Mouse (Mus musculus) frontal cortex, adult (tissue): ENCODE measurements around the gene 1700088E04Rik.

Source experiments
- ATAC-seq: cut with Nextera tagmentation; 2 replicates; pipeline ENCODE4 v1.9.2; 2017; ENCODE audit warnings: mild to moderate bottlenecking, moderate library complexity, mixed read lengths; ENCODE audit not compliant: low TSS enrichment

The 1700088E04Rik gene

DNA sequence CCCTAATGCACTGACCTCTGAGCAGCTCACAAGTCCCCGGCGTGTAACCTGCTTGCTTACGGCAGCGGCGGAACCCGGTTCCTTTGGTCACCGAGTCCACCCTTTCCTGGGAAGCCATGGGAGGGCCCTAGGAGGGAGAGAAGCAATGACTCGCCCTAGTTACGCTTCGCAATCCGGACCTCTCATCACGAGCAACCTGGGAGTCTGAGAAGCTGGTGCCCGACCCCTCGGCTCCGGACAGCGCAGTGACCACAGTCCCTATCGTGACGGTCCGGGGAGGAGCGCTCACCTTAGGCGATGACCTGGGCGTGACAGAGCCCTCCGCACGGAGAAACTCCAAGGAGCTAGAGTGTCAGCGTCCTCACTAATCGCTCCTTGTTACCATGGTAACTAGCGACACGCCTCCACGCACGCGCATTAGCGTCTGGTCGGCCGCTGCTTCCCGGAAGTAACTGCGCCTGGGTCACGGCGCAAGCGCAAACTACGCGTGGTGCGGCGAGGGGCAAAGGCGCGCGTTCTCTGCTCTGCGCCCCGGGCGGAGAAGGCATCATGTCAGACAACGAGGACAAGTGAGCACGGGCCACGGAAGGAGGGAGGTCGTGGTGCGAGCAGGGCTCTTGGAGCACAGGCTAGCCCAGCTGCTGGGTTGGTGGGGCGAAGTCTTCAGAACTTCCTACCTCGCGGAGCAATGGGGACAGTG lies at the start of gene 1700088E04Rik, which contains the start of gene Polr2f:
TSS of gene 1700088E04Rik (minus strand) at position 388 of the 700 bp plus-strand sequence.
TSS of gene Polr2f (plus strand) at position 144 of the 700 bp plus-strand sequence.
- ATAC-seq = peak; percentile 89

DNA sequence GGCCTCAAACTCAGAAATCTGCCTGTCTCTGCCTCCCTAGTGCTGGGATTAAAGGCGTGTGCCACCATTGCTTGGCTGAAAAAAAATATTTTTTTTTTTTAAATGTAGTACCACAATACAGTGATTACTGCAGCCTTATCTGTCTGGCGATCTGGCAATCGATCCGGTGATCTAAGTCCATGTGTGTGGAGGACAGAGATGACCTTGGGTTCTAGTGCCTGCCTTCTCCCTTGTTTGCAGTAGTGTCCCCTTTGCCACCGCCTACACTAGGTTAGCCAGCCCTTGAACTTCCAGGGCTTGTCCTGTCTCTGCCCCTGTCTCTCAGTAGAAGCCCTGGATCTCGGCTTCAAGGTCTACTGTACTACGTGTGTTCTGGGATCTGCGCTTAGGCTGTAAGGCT lies 46.8 kb upstream of the 1700088E04Rik start:
- ATAC-seq = no peak

- no peak for ATAC-seq
Measured at GRCm38 (mm10) chr15:79185213-79185612, 44.2 kb upstream of the 1700088E04Rik start.

DNA sequence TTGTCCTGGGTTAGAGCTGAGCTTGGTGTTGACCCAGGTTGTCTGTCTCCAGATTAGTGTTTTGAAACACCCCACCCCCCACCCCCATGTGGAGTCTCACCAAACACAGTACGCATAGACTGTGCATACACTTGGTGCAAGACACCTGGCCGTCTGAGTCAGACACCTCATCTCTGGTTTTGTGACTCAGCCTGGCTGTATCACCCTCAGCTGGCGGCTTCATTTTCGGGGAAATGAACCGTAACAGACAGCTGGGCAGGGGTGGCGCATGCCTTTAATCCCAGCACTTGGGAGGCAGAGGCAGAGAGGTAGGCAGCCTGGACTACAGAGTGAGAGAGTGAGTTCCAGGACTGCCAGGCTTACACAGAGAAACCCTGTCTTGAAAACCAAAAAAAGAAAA lies 35.9 kb upstream of the 1700088E04Rik start:
- ATAC-seq = peak; percentile 20; the same call in 1 of the 2 replicates

GRCm38 (mm10) chr15:79166712-79167111 lies 25.7 kb upstream of the 1700088E04Rik start:
- 0 out of 2 replicates have a peak, but pooled peaks have one; percentile 34 for ATAC-seq

DNA sequence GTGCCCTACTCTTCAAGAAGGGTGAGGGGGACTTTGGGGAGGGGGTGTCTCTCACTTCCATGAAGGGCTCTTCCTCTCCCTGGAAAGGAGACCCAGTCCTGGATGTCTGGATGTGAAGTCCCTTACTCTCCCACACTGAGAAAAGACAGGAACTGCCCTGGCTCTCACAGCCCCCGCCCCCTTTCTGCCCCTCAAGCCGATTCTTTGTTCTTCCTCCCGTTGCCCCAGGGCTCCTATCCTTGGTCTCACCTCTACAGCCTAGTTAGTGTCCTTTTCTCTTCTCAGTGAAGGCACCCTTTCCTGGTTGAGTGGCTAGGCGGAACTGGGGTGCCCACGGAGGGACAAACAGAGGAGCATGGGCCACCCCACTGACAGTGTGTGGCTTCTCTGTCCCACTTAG lies 24.1 kb upstream of the 1700088E04Rik start, which contains the start of gene Sox10:
TSS of gene Sox10 (minus strand) at position 101 of the 400 bp plus-strand sequence.
- no peak for ATAC-seq

GRCm38 (mm10) chr15:79164251-79164650 lies 23.2 kb upstream of the 1700088E04Rik start:
- ATAC-seq = no peak

DNA sequence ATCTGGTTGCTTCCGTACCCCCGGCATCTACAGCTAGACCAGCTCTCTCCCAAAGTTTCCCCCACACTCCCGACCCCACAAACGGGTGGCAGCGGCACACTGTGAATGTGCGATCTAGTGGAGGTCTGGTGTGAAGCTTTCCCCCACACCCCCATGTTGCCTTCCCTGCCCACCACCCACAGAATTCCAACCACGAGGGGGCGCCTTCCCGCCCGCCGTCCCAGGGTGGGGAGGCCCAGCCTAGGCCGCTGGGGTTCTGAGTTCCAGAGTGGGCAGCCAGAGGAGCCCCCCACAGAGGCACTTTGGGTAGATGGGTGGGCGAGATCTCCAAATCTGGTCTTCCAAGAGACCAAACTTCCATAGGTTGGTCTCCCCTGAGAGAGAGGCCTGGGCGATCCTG lies 21.8 kb upstream of the 1700088E04Rik start:
- no peak for ATAC-seq

GRCm38 (mm10) chr15:79162301-79162700 lies 21.2 kb upstream of the 1700088E04Rik start:
- no peak for ATAC-seq

GRCm38 (mm10) chr15:79155572-79155971 lies 14.5 kb upstream of the 1700088E04Rik start:
- no peak for ATAC-seq

DNA sequence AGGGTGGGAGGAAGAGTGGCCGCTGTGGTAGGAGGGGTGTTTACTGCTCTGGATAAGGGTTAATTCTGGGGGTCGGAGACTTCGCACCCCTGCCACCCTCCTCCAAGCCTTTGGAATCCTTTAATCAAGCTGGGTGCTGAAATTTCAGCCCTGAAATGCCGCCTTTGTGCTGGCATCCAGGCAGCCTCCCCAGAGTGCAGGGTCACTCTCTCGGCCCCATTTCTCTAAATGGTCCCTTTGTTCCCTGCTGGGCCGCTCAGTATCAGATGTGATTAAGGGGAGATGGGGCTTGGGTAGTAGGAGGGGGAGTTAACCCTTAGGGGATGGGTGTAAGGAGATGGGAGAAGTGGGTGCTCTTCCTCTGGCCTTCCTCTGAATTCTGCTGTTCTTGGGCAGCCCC lies 11.7 kb upstream of the 1700088E04Rik start:
- peak; percentile 13; the same call in 1 of the 2 replicates for ATAC-seq

- ATAC-seq = no peak
Measured at GRCm38 (mm10) chr15:79151881-79152280, 10.8 kb upstream of the 1700088E04Rik start.

DNA sequence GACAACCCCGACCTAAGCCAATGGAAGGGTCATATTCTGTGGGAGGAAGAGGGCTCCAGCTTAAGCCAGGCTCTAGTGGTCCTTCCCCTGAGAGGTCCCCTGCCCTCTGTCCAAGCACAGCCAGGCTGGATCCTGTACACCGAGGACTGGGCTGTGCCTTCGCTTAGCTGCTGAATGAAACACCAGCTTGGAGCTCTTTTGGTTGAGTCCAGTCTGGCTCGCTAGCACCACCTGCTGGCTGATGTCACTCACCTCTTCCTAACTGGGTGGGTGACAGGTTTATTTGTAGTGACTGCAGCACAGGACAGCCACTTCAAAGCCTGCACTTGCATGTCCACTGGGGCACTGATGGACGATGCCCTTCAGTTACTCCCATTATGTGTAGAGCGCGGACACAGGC lies 7.5 kb upstream of the 1700088E04Rik start:
- ATAC-seq = peak; percentile 81

DNA sequence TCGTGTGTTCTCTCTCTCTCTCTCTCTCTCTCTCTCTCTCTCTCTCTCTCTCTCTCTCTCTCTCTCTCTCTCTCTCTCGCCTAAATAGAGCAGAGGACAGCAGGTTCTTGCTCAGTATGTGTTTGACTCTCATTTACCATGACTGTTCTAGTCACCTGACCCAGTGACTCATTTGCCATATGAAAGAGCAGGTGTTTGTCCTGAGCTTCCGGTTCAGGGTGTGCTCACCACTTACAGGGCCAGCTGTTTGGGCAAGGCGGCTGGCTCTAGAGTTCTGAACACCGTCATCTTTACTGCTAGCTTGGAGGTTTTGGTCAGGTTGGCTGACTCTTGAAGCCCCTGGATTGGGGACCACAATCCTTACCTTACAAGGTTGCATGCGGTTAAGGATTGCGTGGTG lies 4.5 kb upstream of the 1700088E04Rik start:
- no peak for ATAC-seq

- ATAC-seq = no peak
Measured at GRCm38 (mm10) chr15:79144021-79144420, 3.0 kb upstream of the 1700088E04Rik start.

DNA sequence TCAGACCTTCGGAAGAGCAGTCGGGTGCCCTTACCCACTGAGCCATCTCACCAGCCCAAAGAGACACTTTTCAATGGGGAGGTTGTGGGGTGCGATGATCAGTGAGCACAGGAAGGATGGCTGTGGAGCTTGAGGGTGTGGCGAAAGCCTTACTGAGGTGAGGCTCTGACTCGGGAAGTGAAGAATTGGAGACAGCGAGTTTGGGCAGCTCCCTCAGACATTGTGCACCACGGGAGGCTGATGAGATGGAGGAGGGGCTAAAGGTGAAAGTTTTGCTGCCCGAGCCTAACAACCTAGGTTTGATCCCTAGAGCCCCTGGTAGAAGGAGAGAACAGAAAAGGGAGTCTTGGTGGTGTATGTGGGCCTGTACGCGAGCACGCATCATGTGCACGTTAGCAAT lies 2.3 kb upstream of the 1700088E04Rik start:
- no peak for ATAC-seq

- no peak; the same call in 1 of the 2 replicates for ATAC-seq
Measured at GRCm38 (mm10) chr15:79141566-79141917, 489 bp upstream of the 1700088E04Rik start.

- no peak for ATAC-seq
Measured at GRCm38 (mm10) chr15:79139640-79140039, 1.4 kb downstream of the 1700088E04Rik start.

GRCm38 (mm10) chr15:79135783-79136575 lies 5.1 kb downstream of the 1700088E04Rik start:
- no peak for ATAC-seq

DNA sequence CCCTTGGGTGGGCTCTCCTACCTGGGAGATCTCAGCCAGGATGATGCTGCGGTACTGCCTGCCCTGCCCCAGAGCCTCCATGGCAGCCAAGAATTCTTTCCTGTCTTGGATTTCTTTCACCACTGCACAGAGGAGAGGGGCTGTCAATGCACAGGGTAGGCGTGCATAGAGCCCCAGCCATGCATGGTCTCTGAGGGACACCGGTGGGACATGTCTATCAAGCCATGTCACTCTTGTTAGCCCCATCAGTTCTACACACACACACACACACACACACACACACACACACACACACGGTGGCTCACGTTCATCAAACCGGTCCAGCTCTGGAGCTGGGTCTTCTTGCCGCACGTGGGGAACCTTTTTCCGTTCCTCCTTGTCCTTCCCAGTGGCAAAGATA lies 5.7 kb downstream of the 1700088E04Rik start:
- ATAC-seq = no peak

DNA sequence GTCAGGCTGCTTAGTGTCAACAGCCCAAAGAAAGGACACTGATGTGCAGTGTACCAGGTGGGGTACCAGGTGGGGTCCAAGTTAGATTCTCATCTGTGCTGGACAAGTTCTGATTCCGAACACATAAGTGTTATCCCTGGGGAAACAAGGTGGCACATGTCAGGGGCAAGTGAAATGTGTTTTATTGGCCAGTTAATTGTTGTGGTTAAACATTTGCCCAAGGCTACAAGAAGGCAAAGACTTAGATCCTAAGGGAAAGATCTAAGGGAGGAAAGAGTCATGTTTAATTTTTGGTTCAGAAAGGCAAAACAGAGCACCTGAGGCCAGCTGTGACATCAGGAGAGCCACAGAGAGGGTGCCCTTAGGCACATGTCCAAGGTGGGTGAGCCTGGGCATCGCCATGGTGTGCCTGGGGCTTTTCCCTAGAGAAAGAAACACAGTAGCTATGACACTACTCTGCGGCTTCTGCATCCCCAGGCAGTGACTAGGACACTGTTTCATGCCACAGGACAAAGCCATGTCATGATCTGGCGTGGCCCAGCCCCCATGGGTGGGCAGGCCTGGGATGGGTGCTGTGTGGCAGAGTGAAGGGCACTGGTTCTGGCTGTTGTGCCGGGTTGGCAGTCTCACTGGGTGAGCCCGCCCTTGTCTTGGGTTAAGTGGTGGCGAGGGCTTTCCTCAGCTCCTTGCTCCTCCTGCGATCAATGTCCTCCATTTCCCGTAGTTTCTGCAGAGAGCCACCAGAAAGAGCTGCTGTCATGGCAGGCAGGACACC lies 6.4 kb downstream of the 1700088E04Rik start:
- ATAC-seq = no peak

DNA sequence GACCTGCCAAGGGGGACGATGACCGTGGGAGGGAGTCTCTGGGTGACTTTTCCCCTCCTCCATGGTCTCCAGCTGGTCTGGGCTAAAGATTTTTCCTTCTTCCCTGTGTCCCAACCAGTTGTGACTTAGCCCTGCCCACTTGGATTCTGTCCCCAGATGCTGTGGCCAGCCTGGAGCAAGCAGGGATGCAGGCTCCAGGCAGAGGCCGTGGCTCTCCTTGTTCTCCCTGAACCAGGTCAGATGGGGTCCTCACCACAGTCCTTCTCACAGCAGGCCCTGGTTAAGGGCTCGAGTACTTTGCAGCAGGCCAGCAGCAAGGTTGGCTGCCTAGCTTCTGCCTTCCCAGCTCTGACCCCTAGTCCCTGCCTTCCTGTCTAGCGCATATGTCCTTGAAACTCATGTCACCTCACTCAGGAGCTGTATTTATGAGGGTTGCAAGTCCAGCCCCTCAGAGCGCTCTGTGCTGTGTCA lies 7.8 kb downstream of the 1700088E04Rik start:
- no peak for ATAC-seq
